Mouse (Mus musculus) CH12.LX (cell line): ENCODE measurements at regions not wholly inside any gene's neighbourhood (a gene's known extent, or its start where the extent isn't known, plus 50 kb on each side); places are given as distances from the start of the nearest gene placed in this dataset.

ENCODE experiments used
- DNase-seq: peaks from one replicate; pipeline ENCODE4 v3.0.0-alpha.2; 2013; ENCODE audit errors: extremely low read depth
- H3K27ac ChIP-seq: 2 replicates; pipeline ENCODE4 v1.5.1; 2012; ENCODE audit warnings: low read depth, mild to moderate bottlenecking, control low read depth, moderate library complexity; ENCODE audit not compliant: insufficient read depth
- H3K27me3 ChIP-seq: replicated peaks from 2 replicates; pipeline ENCODE3; 2012; ENCODE audit warnings: inconsistent platforms
- H3K36me3 ChIP-seq, 2 experiments: replicated peaks in 1 of 2; 2 replicates each; pipeline versions ENCODE3 to v1.6.1; 2012; ENCODE audit warnings: inconsistent platforms in 1 of 2, low read length in 1 of 2, mild to moderate bottlenecking in 1 of 2, mixed read lengths in 1 of 2, moderate library complexity in 1 of 2; ENCODE audit not compliant: control insufficient read depth in 1 of 2, insufficient read depth in 1 of 2
- H3K4me1 ChIP-seq, 2 experiments: 2 replicates each; pipeline ENCODE4 v1.6.1; 2012; ENCODE audit warnings: inconsistent platforms in 1 of 2, moderate library complexity in 1 of 2; ENCODE audit not compliant: insufficient read depth in 2 of 2, control insufficient read depth in 1 of 2
- H3K4me2 ChIP-seq: 2 replicates; pipeline ENCODE4 v1.6.1; 2012; ENCODE audit warnings: low read depth, mild to moderate bottlenecking, control low read depth; ENCODE audit not compliant: poor library complexity, insufficient read depth, severe bottlenecking
- H3K4me3 ChIP-seq, 3 experiments: fragments of 150-350 bp in 1 of 3; sonication (generic) in 1 of 3; replicated peaks in 1 of 3; 2 replicates each; pipeline versions ENCODE3 to v1.5.1; 2011 to 2012; ENCODE audit warnings: low read depth in 2 of 3, low read length in 2 of 3, mild to moderate bottlenecking in 2 of 3, moderate library complexity in 2 of 3, control low read depth in 1 of 3, improper control_type of control experiment in 1 of 3, inconsistent platforms in 1 of 3, mixed read lengths in 1 of 3; ENCODE audit not compliant: poor library complexity in 1 of 3
- H3K79me2 ChIP-seq: replicated peaks from 2 replicates; pipeline ENCODE4 v1.6.1; 2012; ENCODE audit warnings: mild to moderate bottlenecking, moderate library complexity; ENCODE audit not compliant: control insufficient read depth, poor library complexity, insufficient read depth, severe bottlenecking; ENCODE audit errors: extremely low read depth
- H3K9ac ChIP-seq: 2 replicates; pipeline ENCODE4 v1.6.1; 2012; ENCODE audit warnings: low read depth, mild to moderate bottlenecking, control low read depth, moderate library complexity; ENCODE audit not compliant: insufficient read depth
- H3K9me3 ChIP-seq: replicated peaks from 2 replicates; pipeline ENCODE3; 2012; ENCODE audit warnings: low read length, inconsistent platforms, mixed read lengths
- BHLHE40 ChIP-seq: IDR thresholded peaks from 2 replicates; pipeline ENCODE4 v1.6.1; 2011; ENCODE audit warnings: mild to moderate bottlenecking, low read depth, low read length, improper control_type of control experiment
- ELF1 ChIP-seq: IDR thresholded peaks from 2 replicates; pipeline ENCODE4 v1.6.1; 2014; ENCODE audit warnings: low read depth, mild to moderate bottlenecking, inconsistent platforms, low read length, improper control_type of control experiment
- EP300 ChIP-seq: IDR thresholded peaks from 2 replicates; pipeline ENCODE4 v1.6.1; 2011; ENCODE audit warnings: low read length, improper control_type of control experiment
- ETS1 ChIP-seq: conservative IDR thresholded peaks from 2 replicates; pipeline ENCODE4 v1.6.1; 2012; ENCODE audit warnings: low read depth, mild to moderate bottlenecking, inconsistent platforms, low read length, improper control_type of control experiment, moderate library complexity
- HCFC1 ChIP-seq: IDR thresholded peaks from 2 replicates; pipeline ENCODE4 v1.6.1; 2012; ENCODE audit warnings: low read depth, mild to moderate bottlenecking, inconsistent platforms, low read length, improper control_type of control experiment
- JUND ChIP-seq: conservative IDR thresholded peaks from 2 replicates; pipeline ENCODE4 v1.6.1; 2011; ENCODE audit warnings: low read depth, low read length, improper control_type of control experiment
- KAT2A ChIP-seq: IDR thresholded peaks from 2 replicates; pipeline ENCODE4 v1.6.1; 2012; ENCODE audit warnings: low read length, improper control_type of control experiment, inconsistent platforms; ENCODE audit not compliant: insufficient replicate concordance
- MAFK ChIP-seq: IDR thresholded peaks from 2 replicates; pipeline ENCODE4 v1.6.1; 2011; ENCODE audit warnings: low read length, improper control_type of control experiment; ENCODE audit not compliant: insufficient replicate concordance
- MAX ChIP-seq: IDR thresholded peaks from 2 replicates; pipeline ENCODE4 v1.6.1; 2011; ENCODE audit warnings: low read length, improper control_type of control experiment
- MYC ChIP-seq: IDR thresholded peaks from 2 replicates; pipeline ENCODE4 v1.6.1; 2011; ENCODE audit warnings: low read depth, mild to moderate bottlenecking, improper control_type of control experiment, low read length
- NELFE ChIP-seq: IDR thresholded peaks from 2 replicates; pipeline ENCODE4 v1.6.1; 2011; ENCODE audit warnings: low read depth, low read length, improper control_type of control experiment
- NRF1 ChIP-seq: IDR thresholded peaks from 2 replicates; pipeline ENCODE4 v1.6.1; 2014; ENCODE audit warnings: low read depth, mild to moderate bottlenecking, inconsistent platforms, low read length, improper control_type of control experiment, moderate library complexity
- PAX5 ChIP-seq: IDR thresholded peaks from 2 replicates; pipeline ENCODE4 v1.6.1; 2012; ENCODE audit warnings: low read length, inconsistent platforms, mixed read lengths
- POLR2A ChIP-seq: IDR thresholded peaks from 2 replicates; pipeline ENCODE4 v1.6.1; 2011; ENCODE audit warnings: low read depth, mild to moderate bottlenecking, improper control_type of control experiment, low read length
- POLR2AphosphoS2 ChIP-seq: IDR thresholded peaks from 2 replicates; pipeline ENCODE4 v1.6.1; 2011; ENCODE audit warnings: low read depth, low read length, improper control_type of control experiment
- RAD21 ChIP-seq: IDR thresholded peaks from 2 replicates; pipeline ENCODE4 v1.6.1; 2011; ENCODE audit warnings: low read depth, mild to moderate bottlenecking, low read length, improper control_type of control experiment, moderate library complexity
- RCOR1 ChIP-seq: conservative IDR thresholded peaks from 2 replicates; pipeline ENCODE4 v1.6.1; 2012; ENCODE audit warnings: low read depth, mild to moderate bottlenecking, inconsistent platforms, low read length, improper control_type of control experiment
- TBP ChIP-seq: conservative IDR thresholded peaks from 2 replicates; pipeline ENCODE4 v1.6.1; 2011; ENCODE audit warnings: low read depth, low read length, improper control_type of control experiment
- TCF12 ChIP-seq: IDR thresholded peaks from 2 replicates; pipeline ENCODE4 v1.6.1; 2014; ENCODE audit warnings: low read depth, mild to moderate bottlenecking, inconsistent platforms, low read length, improper control_type of control experiment
- UBTF ChIP-seq: IDR thresholded peaks from 2 replicates; pipeline ENCODE4 v1.6.1; 2012; ENCODE audit warnings: low read depth, mild to moderate bottlenecking, inconsistent platforms, low read length, improper control_type of control experiment, moderate library complexity
- USF1 ChIP-seq: IDR thresholded peaks from 2 replicates; pipeline ENCODE4 v1.6.1; 2014; ENCODE audit warnings: low read depth, mild to moderate bottlenecking, inconsistent platforms, low read length, improper control_type of control experiment
- USF2 ChIP-seq: conservative IDR thresholded peaks from 2 replicates; pipeline ENCODE4 v1.6.1; 2011; ENCODE audit warnings: low read depth, low read length, improper control_type of control experiment
- ZC3H11A ChIP-seq: IDR thresholded peaks from 2 replicates; pipeline ENCODE4 v1.6.1; 2012; ENCODE audit warnings: low read depth, mild to moderate bottlenecking, inconsistent platforms, low read length, improper control_type of control experiment
- ZKSCAN1 ChIP-seq: IDR thresholded peaks from 2 replicates; pipeline ENCODE4 v1.6.1; 2012; ENCODE audit warnings: low read depth, inconsistent platforms, low read length, improper control_type of control experiment, borderline replicate concordance
- ZMIZ1 ChIP-seq: IDR thresholded peaks from 2 replicates; pipeline ENCODE4 v1.6.1; 2012; ENCODE audit warnings: low read depth, mild to moderate bottlenecking, inconsistent platforms, low read length, improper control_type of control experiment
- ZNF384 ChIP-seq: IDR thresholded peaks from 2 replicates; pipeline ENCODE4 v1.6.1; 2012; ENCODE audit warnings: low read depth, low read length, improper control_type of control experiment, inconsistent platforms
- dilution Hi-C: fragments of 300-500 bp; cut with MboI; formaldehyde crosslinking; loops from 2 replicates; pipeline ENCODE4 v1.14.3; 2020; ENCODE audit warnings: low sequenced_read_pairs; ENCODE audit not compliant: extremely low pct_unique_long_range_greater_than_20kb, extremely low pct_ligation_motif_present
- in situ Hi-C: fragments of 300-500 bp; cut with MboI; formaldehyde crosslinking; loops from 3 replicates; pipeline ENCODE4 v1.14.3; 2019; ENCODE audit warnings: low sequenced_read_pairs, low pct_ligation_motif_present, low pct_unique_long_range_greater_than_20kb, mixed read lengths

DNA sequence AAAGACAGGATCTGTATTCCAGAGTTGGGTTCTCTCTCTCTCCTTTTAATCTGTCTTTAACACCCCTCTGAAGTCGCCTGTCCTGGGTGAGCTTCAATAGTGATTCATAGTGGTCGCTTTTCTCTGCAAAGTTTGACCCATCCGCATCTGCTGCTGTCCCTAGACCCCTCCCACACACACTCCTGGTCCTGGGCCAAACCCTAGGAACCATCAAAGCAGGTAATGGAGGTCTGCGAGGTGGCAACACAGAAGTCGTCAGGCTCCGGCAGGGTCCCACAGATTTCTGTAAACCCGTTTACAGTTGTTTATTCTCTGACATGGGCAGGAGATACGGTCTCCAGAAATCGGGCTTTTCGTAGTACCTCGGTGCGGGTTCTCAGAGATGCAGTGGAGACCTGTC, 399.5 kb upstream of the Smim15 start:
- Histone ChIP-seq H3K9me3 (no peaks in the 10 kb centered on the region), H3K27ac (no peak overlapping the region), H3K36me3 (no peaks in the 10 kb centered on the region), H3K4me2 (no peak overlapping the region), H3K27me3 (no peaks in the 10 kb centered on the region), H3K4me1 (peaks cover 0 to 4% of the 10 kb centered on the region in 2 experiments; a peak in 1 of 4 replicates), H3K4me3 (no peak overlapping the region), H3K9ac (no peak overlapping the region), H3K79me2 (no peaks in the 10 kb centered on the region)
- no peak for DNase-seq
- TF ChIP-seq EP300, result no peak
- no peak for TF ChIP-seq ZC3H11A
- TF ChIP-seq KAT2A, result no peak
- TF ChIP-seq RCOR1, result no peak
- no peak for TF ChIP-seq JUND
- no peak for TF ChIP-seq BHLHE40
- TF ChIP-seq ELF1, result no peak
- no peak for TF ChIP-seq ETS1
- TF ChIP-seq POLR2AphosphoS2, result no peak
- TF ChIP-seq MYC, result no peak
- no peak for TF ChIP-seq USF2
- TF ChIP-seq ZNF384, result no peak
- TF ChIP-seq TCF12, result no peak
- TF ChIP-seq PAX5, result no peak
- no peak for TF ChIP-seq MAFK
- TF ChIP-seq USF1, result no peak
- no peak for TF ChIP-seq NRF1
- no peak for TF ChIP-seq ZMIZ1
- TF ChIP-seq MAX, result no peak
- no peak for TF ChIP-seq TBP
- in situ Hi-C loops (no loop called here), dilution Hi-C loops (no loop called here)

DNA sequence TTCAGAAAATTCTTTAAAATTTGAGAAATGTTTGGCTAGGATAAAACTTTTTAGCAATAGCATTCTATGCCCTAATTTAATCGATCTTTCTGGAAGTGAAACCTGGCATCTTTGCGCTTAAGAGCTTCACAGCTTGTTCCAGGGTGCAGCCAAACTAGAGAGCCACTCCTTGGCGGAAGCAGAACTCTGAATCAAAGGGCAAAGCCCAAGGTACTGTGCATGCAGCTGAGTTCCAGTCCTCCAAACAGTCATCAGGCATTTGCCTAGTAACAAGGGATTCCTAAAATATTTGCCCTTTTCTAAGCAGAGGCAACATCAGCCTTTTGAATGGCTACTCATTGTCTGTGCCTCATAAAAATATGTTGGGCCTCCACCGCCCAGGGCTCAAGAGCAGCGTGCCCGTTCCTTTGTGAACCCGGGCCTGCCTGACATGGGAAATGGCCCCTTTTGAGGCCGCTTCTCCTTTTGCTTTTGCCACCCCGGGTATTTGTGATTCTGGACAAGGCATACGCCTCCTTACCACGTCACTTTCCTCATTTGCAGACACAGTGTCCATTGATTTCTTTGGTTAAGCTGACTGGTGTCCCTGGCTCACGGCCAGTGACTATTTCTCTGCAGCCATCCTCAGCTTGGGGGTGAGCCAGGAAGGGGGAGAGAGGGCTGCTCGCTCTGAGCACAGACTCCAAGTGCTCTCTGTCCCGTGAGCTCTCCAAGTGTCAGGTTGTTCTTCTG, 402.2 kb upstream of the Smim15 start:
- TF ChIP-seq MYC (no peak), HCFC1 (no peak), TCF12 (no peak), EP300 (no peak), RCOR1 (no peak), ZNF384 (no peak), NELFE (no peak), RAD21 (no peak), UBTF (no peak), MAX (no peak), POLR2AphosphoS2 (no peak), BHLHE40 (no peak), POLR2A (no peak), ZKSCAN1 (no peak)
- H3K27me3 ChIP-seq, result no peaks in the 10 kb centered on the region
- no peak overlapping the region for H3K9ac ChIP-seq
- no peak overlapping the region for H3K4me2 ChIP-seq
- no peak overlapping the region for H3K27ac ChIP-seq
- dilution Hi-C loops, result no loop called here
- no peak for DNase-seq
- H3K36me3 ChIP-seq, result no peaks in the 10 kb centered on the region
- no peak overlapping the region for H3K4me3 ChIP-seq
- peaks cover 0 to 4% of the 10 kb centered on the region in 2 experiments; a peak in 1 of 4 replicates for H3K4me1 ChIP-seq
- H3K79me2 ChIP-seq, result no peaks in the 10 kb centered on the region
- in situ Hi-C loops, result no loop called here
- no peaks in the 10 kb centered on the region for H3K9me3 ChIP-seq
